Mouse (Mus musculus) effector memory CD4-positive, alpha-beta T cell, adult 5 months (primary cell): Measurements from ENCODE around the gene Zfp977. TPM values are rescaled to one million over a fixed set of nuclear protein-coding genes. Genes with fewer than 3 reads are reported as not detected.

Source experiments
- polyA plus RNA-seq: library from polyadenylated mRNA; unstranded; fragments of 100-300 nt; shearing (Covaris generic); gene quantifications from one replicate; pipeline ENCODE4 v1.2.1, GENCODE M21; 2017

Gene Zfp977
- not detected for polyA plus RNA-seq

GRCm38 (mm10) chr7:42592413-42592812 lies at the start of gene Zfp977:
TSS of gene Zfp977 (minus strand) at chr7:42592547.

GRCm38 (mm10) chr7:42578488-42578887 lies 13.9 kb downstream of the Zfp977 start, which contains the start of gene Gm21028:
TSS of gene Gm21028 (minus strand) at chr7:42578588.

Other genes with a start within 250 kb of the Zfp977 start
- gene 4933421I07Rik, start 144.4 kb downstream of the Zfp977 start, polyA plus RNA-seq: not detected
- 14.2 TPM for gene Zfp141, start 86.8 kb downstream of the Zfp977 start, polyA plus RNA-seq
- not detected for gene Gm21028, start 14.0 kb downstream of the Zfp977 start, polyA plus RNA-seq
- 0.56 TPM for gene Zfp976, start 50.0 kb upstream of the Zfp977 start, polyA plus RNA-seq
- gene Zfp975, start 100.2 kb upstream of the Zfp977 start, polyA plus RNA-seq: 1.7 TPM
- gene Gm17067, start 134.5 kb upstream of the Zfp977 start, polyA plus RNA-seq: 0.11 TPM
- gene Vmn2r62, start 201.0 kb upstream of the Zfp977 start, polyA plus RNA-seq: not detected